Mouse (Mus musculus): ENCODE data around the gene Cap2.

- no peak for TF ChIP-seq ZNF384 (IDR thresholded peaks at IDR 0.05; ENCODE audit: low read depth, low read length)
- TF ChIP-seq SIN3A (IDR thresholded peaks at IDR 0.05; ENCODE audit: low read length) = no peak
- TF ChIP-seq POLR2A (IDR thresholded peaks at IDR 0.05; ENCODE audit: control insufficient read depth in 1 of 2, insufficient read depth in 1 of 2, low read depth in 1 of 2, low read length in 2 of 2, poor library complexity in 1 of 2) = no peak
- no peak for TF ChIP-seq POLR2AphosphoS5 (IDR thresholded peaks at IDR 0.05; ENCODE audit: borderline replicate concordance, low read depth, low read length)
- no peak for TF ChIP-seq MXI1 (IDR thresholded peaks at IDR 0.05; ENCODE audit: low read depth, low read length)
- no peak for TF ChIP-seq ELF1 (IDR thresholded peaks at IDR 0.05; ENCODE audit: low read depth, low read length)
- TF ChIP-seq RAD21 (IDR thresholded peaks at IDR 0.05; ENCODE audit: low read depth, low read length) = no peak
These were observed 13.5 kb upstream of the Cap2 start for GRCm38 (mm10) chr13:46488166-46488565.
